Mouse (Mus musculus): ENCODE results near the gene Sgsm3.

DNA sequence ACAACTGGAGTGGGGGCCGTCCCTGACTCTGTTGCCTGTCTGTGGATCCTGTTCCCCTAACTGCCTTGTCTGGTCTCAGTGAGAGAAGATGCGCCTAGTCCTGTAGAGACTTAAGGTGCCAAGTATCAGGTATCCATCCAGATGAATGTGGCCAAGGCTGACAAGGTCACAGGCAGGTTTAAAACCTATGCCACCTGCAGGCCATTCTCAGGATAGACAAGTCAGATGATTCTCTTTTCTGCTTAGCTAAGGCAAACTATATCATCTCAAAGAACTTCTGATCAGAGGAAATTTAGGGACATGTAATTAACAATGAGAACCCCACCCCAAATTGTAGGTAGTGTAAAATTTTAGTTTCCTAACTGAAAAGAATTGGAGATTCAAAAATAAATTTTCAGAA, 83.4 kb downstream of the Sgsm3 start:
- no peak for TF ChIP-seq CTCF (IDR thresholded peaks at IDR 0.05; ENCODE audit: insufficient read depth, low read depth, low read length)
- TF ChIP-seq POLR2A (IDR thresholded peaks at IDR 0.05; ENCODE audit: insufficient read depth, low read depth, low read length): no peak
